Mouse (Mus musculus) macrophage (primary cell): ENCODE data around the gene Abhd13. TPM values are rescaled to one million over a fixed set of nuclear protein-coding genes. Genes with fewer than 3 reads are reported as not detected.

Source experiments
- H3K27ac ChIP-seq: fragments of 350-480 bp; formaldehyde crosslinking; 2 replicates; pipeline ENCODE4 v1.9.0; 2021
- H3K36me3 ChIP-seq: fragments of 350-480 bp; formaldehyde crosslinking; 2 replicates; pipeline ENCODE4 v1.9.0; 2021; ENCODE audit errors: inconsistent target
- H3K4me3 ChIP-seq: fragments of 350-480 bp; formaldehyde crosslinking; 2 replicates; pipeline ENCODE4 v1.9.0; 2021; ENCODE audit errors: inconsistent target
- H3K79me2 ChIP-seq: fragments of 350-480 bp; formaldehyde crosslinking; 2 replicates; pipeline ENCODE4 v1.9.0; 2021; ENCODE audit errors: inconsistent target
- WGBS: methylation state at CpG from one replicate; pipeline ENCODE4 v1.1.7; 2026; ENCODE audit warnings: inconsistent platforms; ENCODE audit not compliant: missing documents; 5-methylcytosine and 5-hydroxymethylcytosine counted together
- polyA plus RNA-seq: library from polyadenylated mRNA; stranded (reverse); fragments of 250-400 nt; gene quantifications from 3 replicates; pipeline ENCODE4 v1.2.4, GENCODE M21; 2018; ENCODE audit warnings: inconsistent platforms
- total RNA-seq, 78 experiments: library from RNA; depleted of rRNA; stranded (reverse); fragments of 250-400 nt; gene quantifications; 1 replicate in 9 of 78; 2 replicates in 24 of 78; 3 replicates in 43 of 78; 4 replicates in 2 of 78; pipeline ENCODE4 v1.2.4; 2018; ENCODE audit warnings: inconsistent platforms in 56 of 78

Abhd13 gene
- total RNA-seq (2018; cell fraction: chromatin; rRNA removed): 10 to 100 TPM in 16 of 26 experiments, 1 to 10 TPM in 10; 4.4 to 20.4 (median 11.7) TPM
- total RNA-seq (2018; cell fraction: cytosol; rRNA removed): 10 to 100 TPM; 13.0 to 19.4 (median 15.5) TPM
- total RNA-seq (2018; cell fraction: nucleus; rRNA removed): 10 to 100 TPM in 22 of 26 experiments, 1 to 10 TPM in 4; 7.5 to 28.4 (median 18.0) TPM
- 10.5 to 13.8 TPM (median 12.7 TPM) in 3 replicates for polyA plus RNA-seq

DNA sequence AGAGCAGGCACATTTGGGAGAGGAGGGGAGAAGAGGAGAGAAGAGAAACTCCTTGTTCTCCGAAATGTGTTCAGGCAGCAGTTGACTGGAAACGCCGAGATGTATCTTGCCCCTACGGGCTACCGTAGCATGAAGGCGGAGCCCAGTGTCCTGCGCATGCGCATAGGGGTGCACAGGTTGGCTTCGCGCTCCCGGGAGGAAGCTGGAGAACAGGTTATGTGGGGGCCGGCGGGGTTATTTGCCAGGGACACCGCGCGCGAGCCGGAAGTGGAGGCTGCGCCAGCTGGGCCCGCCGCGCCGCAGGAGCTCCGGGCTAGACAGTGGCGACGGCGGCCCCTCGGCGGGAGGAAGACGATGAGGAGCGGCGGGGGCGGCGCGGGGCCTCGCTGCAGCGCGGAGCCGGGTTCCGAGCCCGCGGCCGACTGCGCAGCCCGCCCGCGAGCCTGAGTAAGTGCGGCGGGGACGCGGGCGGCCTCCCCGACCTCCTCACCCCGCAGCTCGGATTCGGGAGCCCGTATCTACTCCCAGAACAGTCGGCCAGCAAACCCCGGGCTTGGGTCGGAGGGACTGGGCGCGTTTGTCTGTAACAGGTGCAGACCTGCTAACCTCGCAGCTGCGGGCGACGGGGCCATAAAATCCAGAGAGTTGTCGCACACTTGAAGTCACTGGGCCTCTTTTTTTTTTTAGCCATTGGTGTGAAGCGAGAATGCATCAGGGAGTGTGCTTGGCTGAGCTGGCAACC, at the start of gene Abhd13, which contains the start of gene Lig4:
Gene Abhd13 (plus strand): TSS at position 135 of the 742 bp plus-strand sequence.
Gene Lig4 (minus strand): TSS at position 114 of the 742 bp plus-strand sequence.
- WGBS: 2% methylated on average over 49 of the region's 68 CpGs

DNA sequence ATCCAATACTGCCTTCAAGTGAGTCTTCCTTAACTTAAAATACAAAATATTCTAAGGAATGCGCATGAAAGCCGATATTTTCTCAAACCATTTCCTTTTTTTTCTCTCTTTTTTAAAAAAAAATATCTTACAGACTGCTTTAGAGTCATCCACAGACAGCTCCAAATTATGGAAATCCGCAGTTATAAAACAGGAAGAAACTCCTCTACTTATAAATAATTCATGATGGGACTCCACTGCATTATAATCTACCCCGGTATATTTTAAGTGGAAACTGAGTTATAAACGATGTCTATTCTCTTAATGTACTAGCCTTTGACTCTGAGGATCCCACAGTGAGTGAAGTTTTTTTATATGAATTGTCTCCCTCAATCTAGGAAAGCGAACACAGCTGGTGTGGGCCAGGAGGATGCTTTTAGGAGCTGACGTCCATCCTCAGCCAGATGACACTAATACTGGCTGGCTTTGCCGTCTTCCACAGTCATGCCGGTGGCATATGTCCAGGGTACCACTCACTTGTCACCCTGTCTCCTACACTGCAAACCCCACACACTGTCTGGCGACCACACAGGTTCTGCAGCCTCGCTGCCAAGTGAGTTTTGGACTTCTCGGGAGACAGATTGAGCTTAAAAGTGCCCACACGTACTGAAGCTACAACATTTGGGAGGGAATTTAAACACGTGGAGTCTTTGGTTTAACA, 47.6 kb upstream of the Abhd13 start:
- no peak overlapping the region for H3K4me3 ChIP-seq
- no peaks in the 10 kb centered on the region for H3K36me3 ChIP-seq
- 88% methylated on average over 14 of the region's 14 CpGs for WGBS
- H3K27ac ChIP-seq: no peak overlapping the region
- H3K79me2 ChIP-seq: no peaks in the 10 kb centered on the region

More for the DNA sequence above, at the start of gene Abhd13, which contains the start of gene Lig4:
- Histone ChIP-seq H3K36me3 (peaks cover 6% of the 10 kb centered on the region), H3K27ac (peak within 1 kb of the TSS; percentile 46), H3K4me3 (peak within 1 kb of the TSS; percentile 76), H3K79me2 (peaks cover 49% of the 10 kb centered on the region)

DNA sequence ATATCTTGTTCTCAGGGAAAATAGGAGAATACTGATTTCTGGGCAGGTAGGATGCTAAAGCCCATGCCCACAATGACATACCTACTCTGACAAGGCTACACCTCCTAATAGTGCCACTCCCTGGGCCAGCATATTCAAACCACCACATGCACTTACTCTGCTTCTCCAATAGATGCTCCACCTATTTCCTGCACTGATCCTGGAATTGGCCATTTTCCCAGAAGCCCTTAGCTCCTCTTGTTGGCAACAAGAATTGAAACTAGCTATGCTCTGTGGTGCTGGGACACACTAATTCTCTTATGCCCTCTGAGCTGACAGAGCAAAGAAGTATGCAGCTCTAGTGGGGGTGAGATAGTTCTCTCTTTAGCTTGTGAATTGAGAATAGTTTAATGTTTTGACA, 44.8 kb upstream of the Abhd13 start:
- Histone ChIP-seq H3K36me3 (no peaks in the 10 kb centered on the region), H3K79me2 (no peaks in the 10 kb centered on the region), H3K4me3 (no peak overlapping the region), H3K27ac (no peak overlapping the region)

DNA sequence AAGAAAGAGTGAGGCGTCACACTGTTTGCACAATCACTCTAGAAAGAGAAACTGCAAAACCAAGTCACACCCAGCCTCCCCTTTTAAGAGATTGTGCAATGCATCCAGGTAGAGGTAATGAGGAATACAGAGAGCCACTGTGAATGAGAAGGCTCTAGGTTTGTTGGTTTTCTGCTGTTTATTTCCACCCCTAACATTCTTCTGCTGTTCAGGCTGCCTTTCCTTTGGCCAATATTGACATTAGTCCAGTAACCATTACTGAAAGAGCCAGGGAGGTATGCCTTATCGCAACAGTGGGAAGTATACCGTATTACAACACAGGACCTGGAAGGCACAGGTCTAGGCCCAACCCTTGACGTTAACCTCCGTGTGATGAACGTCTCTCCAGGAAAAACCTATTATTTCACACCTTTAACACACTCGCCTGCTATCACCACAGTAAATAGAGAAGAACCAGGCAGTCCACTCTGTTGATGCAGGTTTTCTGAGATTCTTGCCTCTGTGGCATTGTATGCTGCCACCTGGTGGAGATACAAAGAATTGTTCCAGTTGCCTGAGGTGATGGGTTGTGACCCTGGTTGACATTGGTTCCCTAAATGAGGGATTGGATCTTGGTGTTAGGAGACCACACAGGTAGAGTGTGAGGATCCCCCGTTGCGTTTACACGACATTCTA, 42.5 kb upstream of the Abhd13 start:
- no peak overlapping the region for H3K27ac ChIP-seq
- no peaks in the 10 kb centered on the region for H3K36me3 ChIP-seq
- no peak overlapping the region for H3K4me3 ChIP-seq
- 30% methylated on average over 10 of the region's 10 CpGs for WGBS
- no peaks in the 10 kb centered on the region for H3K79me2 ChIP-seq

DNA sequence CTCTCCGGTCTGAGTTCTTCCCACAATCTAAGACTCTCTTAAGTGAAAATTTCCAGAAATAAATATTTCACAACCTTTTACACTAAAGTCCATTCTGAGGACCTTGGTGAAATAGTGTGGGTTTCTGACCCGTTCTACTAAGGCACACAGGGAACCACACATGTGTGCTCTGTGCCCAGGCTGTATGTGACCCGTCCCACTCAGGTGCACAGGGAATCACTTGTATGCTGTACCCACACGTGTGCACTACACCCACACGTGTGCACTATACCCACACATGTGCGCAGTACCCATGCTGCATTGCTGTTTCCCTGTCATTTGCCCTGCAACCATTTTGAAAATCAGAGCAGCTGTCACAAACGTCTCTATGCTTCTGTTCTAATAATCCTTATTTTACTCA, 41.9 kb upstream of the Abhd13 start:
- Histone ChIP-seq H3K4me3 (no peak overlapping the region), H3K27ac (no peak overlapping the region), H3K36me3 (no peaks in the 10 kb centered on the region), H3K79me2 (no peaks in the 10 kb centered on the region)
- WGBS: 78% methylated on average over 7 of the region's 7 CpGs

DNA sequence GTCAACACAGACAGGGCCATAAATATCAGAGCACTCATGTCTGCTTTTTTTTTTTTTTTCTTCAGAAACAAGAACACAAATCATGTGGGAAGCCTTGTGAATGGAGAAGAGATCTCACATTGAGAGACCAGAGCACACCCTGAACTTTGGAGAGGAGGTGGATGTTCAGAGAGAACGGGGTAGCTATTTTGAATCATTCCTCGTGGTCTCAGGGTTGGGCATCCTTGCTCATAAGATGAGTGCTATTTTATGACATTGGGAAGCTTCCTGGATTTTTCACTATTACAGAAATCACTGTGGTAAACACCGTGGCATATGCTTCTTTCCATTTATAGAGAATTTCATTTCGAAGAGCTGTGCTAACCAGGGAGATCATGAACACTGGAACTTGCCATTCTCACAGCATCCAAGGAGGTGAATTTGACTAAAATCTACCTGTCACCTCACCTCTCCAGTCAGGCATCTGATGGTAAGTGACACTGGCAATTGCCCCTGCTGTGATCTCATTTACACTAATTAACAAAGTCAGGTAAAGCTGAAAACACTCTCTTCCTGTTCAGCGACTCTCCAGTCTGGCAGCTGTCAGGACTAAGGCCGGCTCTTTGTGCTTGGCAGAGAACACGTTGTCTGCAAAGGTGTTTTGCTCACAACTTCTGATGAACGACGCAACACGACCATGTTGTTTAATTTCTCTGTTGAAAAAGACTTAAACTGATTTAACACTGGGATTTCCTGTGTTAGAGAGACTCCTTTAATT, 28.2 kb upstream of the Abhd13 start:
- H3K4me3 ChIP-seq: no peak overlapping the region
- H3K79me2 ChIP-seq: no peaks in the 10 kb centered on the region
- H3K27ac ChIP-seq: no peak overlapping the region
- 68% methylated on average over 10 of the region's 10 CpGs for WGBS
- H3K36me3 ChIP-seq: no peaks in the 10 kb centered on the region

DNA sequence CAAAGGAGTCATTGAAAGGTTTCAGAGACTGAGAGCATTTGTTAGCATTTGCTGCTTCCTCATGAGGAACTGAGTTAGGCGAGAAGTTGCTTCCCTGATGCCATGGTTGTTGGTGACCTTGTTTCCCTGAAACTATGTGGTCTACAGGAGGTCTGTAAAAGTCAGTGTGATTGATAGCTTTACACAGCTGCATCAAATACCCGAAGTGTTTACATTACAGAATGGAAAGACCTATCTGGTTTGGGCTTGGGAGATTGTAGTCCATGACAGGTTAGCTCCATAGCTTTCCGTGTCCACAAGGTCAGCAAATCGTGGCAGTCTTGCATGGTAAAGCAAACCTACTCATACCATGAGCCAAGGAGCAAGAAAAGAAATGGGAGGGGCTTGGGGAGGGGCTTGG, 19.2 kb upstream of the Abhd13 start:
- no peaks in the 10 kb centered on the region for H3K36me3 ChIP-seq
- H3K79me2 ChIP-seq: no peaks in the 10 kb centered on the region
- H3K4me3 ChIP-seq: no peak overlapping the region
- H3K27ac ChIP-seq: no peak overlapping the region
- WGBS: 67% methylated on average over 4 of the region's 4 CpGs

DNA sequence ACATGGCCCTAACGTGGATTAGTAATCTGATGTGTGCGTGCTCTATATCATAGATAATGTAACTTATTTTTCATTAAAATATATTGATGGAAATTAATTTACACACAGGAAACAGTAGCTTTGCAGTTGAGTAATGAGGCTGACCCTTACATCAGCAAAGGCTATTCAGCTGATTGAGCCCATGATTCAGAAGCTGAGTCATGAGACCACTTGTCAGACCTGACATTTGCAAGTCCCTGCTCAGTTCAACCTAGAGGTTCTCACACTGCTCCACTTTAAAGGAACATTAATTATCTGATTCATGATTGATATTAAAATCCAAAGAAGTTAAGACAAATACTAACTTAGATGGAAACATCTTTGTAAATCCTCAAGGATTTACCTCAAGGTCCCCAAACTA, 17.6 kb upstream of the Abhd13 start:
- Histone ChIP-seq H3K79me2 (no peaks in the 10 kb centered on the region), H3K4me3 (no peak overlapping the region)
- WGBS: 93% methylated on average over 2 of the region's 2 CpGs

DNA sequence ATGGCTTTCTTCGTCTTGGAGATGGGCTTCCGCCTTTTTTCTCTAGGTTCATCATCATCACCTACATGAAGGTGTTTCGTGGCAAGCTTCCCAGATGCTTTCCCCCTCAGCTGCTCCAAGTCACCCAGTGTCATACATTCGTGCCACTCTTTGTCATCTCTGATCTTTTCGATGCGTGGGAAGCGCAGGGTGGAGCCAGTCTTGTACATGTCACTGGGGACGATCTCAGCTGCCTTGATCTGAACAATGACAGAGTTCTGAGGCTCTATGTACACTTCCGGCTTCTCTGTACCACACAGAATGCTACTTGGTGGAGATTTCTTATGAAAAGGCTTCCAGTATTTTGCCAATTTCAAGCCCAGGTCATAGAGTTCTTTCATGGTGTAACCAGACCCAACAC, 5.6 kb upstream of the Abhd13 start:
- no peak overlapping the region for H3K27ac ChIP-seq
- WGBS: 96% methylated on average over 9 of the region's 9 CpGs

More for the DNA sequence above, 17.6 kb upstream of the Abhd13 start:
- no peak overlapping the region for H3K27ac ChIP-seq
- no peaks in the 10 kb centered on the region for H3K36me3 ChIP-seq

DNA sequence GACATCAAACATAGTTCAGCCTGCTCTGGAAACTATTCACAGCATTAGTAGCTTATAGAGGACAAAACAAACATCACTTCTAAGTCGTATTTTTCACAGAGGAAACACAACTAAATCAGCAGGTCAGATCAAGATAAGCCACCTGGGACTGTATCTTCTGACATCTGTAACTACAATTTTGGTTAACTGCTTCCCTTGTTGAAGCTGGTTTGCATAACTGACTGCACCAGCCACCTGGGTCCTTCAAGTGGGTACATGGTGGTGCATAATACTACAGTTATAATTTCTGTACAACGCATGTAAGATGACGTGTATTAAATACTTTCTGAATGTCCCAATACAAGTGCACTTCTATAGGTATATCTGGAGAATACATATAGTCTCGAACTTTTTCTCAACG, 2.2 kb upstream of the Abhd13 start:
- peaks cover 22% of the 10 kb centered on the region for H3K36me3 ChIP-seq
- peaks cover 25% of the 10 kb centered on the region for H3K79me2 ChIP-seq
- peak overlapping the region; percentile 90 for H3K4me3 ChIP-seq
- H3K27ac ChIP-seq: no peak overlapping the region
- WGBS: 14% methylated on average over 3 of the region's 5 CpGs

More for the DNA sequence above, 5.6 kb upstream of the Abhd13 start:
- no peaks in the 10 kb centered on the region for H3K79me2 ChIP-seq
- peaks cover 22% of the 10 kb centered on the region for H3K36me3 ChIP-seq
- no peak overlapping the region for H3K4me3 ChIP-seq

DNA sequence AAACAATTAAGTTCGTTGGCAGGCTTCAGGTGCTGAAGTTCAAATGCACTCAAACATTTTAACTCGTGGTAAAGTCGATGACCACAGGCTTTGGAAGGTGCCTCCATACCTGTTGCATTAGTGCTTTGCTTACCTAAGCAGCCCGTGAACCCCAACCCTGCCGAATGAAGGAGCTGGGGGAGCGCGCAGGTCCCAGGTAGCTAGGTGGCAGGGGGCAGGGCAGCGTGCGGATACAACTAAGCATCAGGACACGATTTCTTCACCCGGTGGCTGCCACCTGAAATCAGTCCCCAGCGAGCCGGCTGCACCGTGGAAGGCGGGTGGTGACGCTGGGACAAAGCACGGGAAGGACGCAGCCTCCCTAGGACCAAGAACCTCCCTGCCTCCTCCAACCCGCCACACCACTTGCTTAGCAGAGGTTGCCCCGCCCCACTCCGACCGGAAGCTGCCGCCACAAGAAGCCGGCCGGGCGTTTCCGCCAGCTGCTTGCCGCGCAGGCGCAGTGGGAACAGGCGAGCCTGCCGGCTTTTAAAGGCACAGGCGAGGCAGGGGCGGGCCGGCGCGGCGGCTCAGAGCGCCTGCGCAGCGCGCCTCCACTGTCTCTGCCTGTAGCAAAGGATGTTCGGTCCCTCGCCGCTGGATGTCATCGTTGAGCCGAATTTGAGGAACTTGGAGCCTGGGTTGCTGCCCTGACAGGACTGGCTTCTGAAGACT, 1.5 kb upstream of the Abhd13 start:
- peak overlapping the region; percentile 90 for H3K4me3 ChIP-seq
- H3K36me3 ChIP-seq: peaks cover 22% of the 10 kb centered on the region
- H3K27ac ChIP-seq: peak overlapping the region; percentile 19; the same call in 1 of the 2 replicates
- under 1% methylated on average over 44 of the region's 47 CpGs for WGBS
- H3K79me2 ChIP-seq: peaks cover 32% of the 10 kb centered on the region

DNA sequence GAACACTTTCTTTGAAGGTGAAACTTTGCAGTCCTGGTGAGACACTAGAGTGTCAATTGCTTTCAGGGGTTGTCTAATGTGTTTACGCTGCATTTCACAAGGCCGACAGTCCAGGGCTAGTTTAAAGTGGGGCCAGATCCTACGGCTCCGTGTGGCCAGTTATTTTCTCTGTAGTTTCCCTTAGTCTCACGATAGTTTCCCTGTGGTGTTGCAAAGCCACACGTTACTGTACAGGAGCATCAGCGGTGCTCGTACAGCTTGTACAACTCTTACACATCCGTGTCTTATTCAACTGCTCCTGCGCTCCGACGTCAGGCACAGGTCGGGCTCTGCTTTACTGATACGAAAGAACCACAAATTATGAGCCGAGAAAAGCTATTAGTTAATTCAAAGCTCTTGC, 491 bp upstream of the Abhd13 start:
- WGBS: 29% methylated on average over 15 of the region's 15 CpGs
- Histone ChIP-seq H3K4me3 (peak overlapping the region; percentile 42), H3K27ac (peak overlapping the region; percentile 46), H3K36me3 (peaks cover 13% of the 10 kb centered on the region), H3K79me2 (peaks cover 42% of the 10 kb centered on the region)

DNA sequence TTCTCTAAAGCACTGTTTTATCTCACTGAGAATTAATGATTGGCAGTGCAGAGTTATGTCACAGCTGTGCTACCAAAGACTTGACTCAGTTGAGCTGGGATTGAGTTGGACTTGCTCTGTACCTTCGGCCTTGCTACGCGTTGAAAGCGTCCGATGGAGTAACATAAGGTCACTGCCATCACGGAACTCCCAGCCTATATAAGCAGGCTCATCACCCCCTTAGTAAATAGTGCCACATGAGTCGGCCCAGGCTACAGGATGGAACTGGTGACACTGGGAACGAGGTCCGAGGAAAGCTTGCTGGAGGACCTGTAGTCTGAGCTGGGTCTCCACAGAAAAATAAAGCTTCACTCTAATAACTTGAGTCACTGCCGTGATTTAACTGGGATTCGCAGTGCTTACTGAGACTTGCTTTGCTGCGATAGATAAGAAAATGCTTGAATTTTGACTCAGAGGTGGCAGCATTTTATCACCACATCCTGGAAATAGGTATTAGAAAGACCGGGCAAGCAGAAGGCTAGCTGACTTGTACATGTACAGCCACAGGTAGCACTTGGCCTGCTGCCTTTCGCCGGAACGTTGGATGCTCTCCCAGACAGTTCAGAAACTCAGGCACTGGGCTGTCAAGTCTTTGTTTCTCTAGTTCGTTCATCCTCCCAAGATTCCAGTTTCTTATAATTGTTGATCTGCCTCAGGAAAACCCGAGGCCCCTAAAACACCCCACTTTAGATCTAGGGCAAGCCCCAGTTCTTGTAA, 1.1 kb downstream of the Abhd13 start:
- Histone ChIP-seq H3K27ac (0 out of 2 replicates have a peak overlapping the region, but pooled peaks have one; percentile 25), H3K36me3 (0 out of 2 replicates have a peak, but pooled peaks cover 7% of the 10 kb centered on the region), H3K4me3 (peak overlapping the region; percentile 76), H3K79me2 (peaks cover 58% of the 10 kb centered on the region)
- WGBS: 60% methylated on average over 18 of the region's 18 CpGs
